18 mouse cellular contexts compared by ENCODE assay signal in the genomic region with DNA sequence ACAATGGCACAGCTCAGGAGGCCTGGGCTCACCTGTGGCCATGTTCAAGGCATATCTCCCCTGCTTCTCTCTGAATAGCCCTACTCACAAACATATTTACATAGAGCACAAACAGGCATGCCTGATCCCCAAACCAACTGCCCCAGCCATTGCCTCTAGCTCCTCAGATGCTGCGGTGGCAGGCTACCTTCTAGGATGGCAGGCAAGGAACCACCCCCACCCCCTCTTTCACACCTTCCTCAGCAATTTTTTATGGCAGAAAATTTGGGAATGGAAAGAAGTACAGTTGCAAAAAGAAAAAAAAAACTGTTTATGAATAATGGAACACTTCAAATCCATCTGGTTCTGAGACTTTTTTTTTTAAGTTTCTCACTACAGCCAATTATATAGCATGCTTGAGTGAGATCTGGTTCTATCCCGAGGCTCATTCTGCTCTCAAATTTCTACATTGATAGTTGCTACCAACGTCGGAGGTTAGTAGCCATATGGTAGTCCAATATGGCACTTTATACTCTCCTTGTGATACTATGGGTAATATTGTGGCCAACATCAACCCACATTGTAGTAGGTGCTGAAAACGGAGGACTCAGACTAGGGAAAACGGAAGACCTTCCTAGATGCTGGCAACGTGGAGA.
DNase-seq lines count a peak whose midpoint lies in the region; ATAC-seq and TF ChIP-seq lines count a peak whose summit lies in the region.
"Had no signal": no experiment of that assay in that cellular context is flagged by ENCODE, and none has a peak within 500 bp of the region (broad histone marks: within the 10 kb centered on the region; RNA-seq: fewer than 3 reads in every experiment).

No protein-coding gene starts in this region.

- no peak overlapping the region for H3K4me3 ChIP-seq in liver, embryonic 11.5 days (ENCODE audit: low read depth, low read length)
- H3K4me3 ChIP-seq: embryonic facial prominence, embryonic 12.5 days; heart, embryonic 13.5 days; hindbrain, embryonic 15.5 days had no signal

- no peak for TF ChIP-seq CTCF in brain, embryonic 14.5 days (IDR thresholded peaks at IDR 0.05; ENCODE audit: borderline replicate concordance, extremely low read depth, insufficient read depth, insufficient read length)

- no peaks in the 10 kb centered on the region for H3K27me3 ChIP-seq in liver, embryonic 11.5 days (replicated peaks; ENCODE audit: control insufficient read depth, insufficient read depth, low read length)
- H3K27me3 ChIP-seq: embryonic facial prominence, embryonic 12.5 days; heart, embryonic 13.5 days; hindbrain, embryonic 15.5 days had no signal

- no peaks in the 10 kb centered on the region for H3K4me1 ChIP-seq in liver, embryonic 11.5 days (replicated peaks; ENCODE audit: control insufficient read depth, insufficient read depth, low read length)
- H3K4me1 ChIP-seq: embryonic facial prominence, embryonic 12.5 days; heart, embryonic 13.5 days; hindbrain, embryonic 15.5 days had no signal

- WGBS in liver, embryonic 11.5 days: 90% methylated on average over 7 of the region's 7 CpGs

- no peaks in the 10 kb centered on the region for H3K36me3 ChIP-seq in liver, embryonic 11.5 days (ENCODE audit: control insufficient read depth, insufficient read depth, low read length)
- H3K36me3 ChIP-seq: embryonic facial prominence, embryonic 12.5 days; heart, embryonic 13.5 days; hindbrain, embryonic 15.5 days had no signal

- no peak for DNase-seq in frontal cortex, postnatal 14 days (ENCODE audit: low spot score in 2 of 2)
- DNase-seq in brain, adult 2 months (ENCODE audit: low read depth, low spot score): peak; percentile 49
- DNase-seq in brain, embryonic 14.5 days (ENCODE audit: low read depth): peak; percentile 71
- DNase-seq in telencephalon, adult 2 months (ENCODE audit: low read depth, low spot score): peak; percentile 53
- no peak for DNase-seq in liver, embryonic 11.5 days (ENCODE audit: low spot score)
- DNase-seq: adrenal gland, adult 8-10 months; cerebellum, adult 8-10 months; cerebellum, postnatal 14 days; embryo, embryonic 11 days; gastrocnemius, postnatal 36 days; heart, adult 11 months; heart, postnatal 36 days; kidney, adult 8-10 months had no signal

- no peak overlapping the region for H3K9ac ChIP-seq in liver, embryonic 11.5 days (ENCODE audit: low read depth, low read length)
- H3K9ac ChIP-seq: embryonic facial prominence, embryonic 12.5 days; heart, embryonic 13.5 days; hindbrain, embryonic 15.5 days had no signal

- peak; percentile 94 for ATAC-seq in frontal cortex, adult (ENCODE audit: low TSS enrichment)
- ATAC-seq in liver, embryonic 11.5 days (replicated peaks; ENCODE audit: low FRiP score): no peak
- ATAC-seq: intestine, embryonic 16.5 days had no signal

- no peaks in the 10 kb centered on the region for H3K9me3 ChIP-seq in liver, embryonic 11.5 days (ENCODE audit: control insufficient read depth, low read length)
- H3K9me3 ChIP-seq: embryonic facial prominence, embryonic 12.5 days; heart, embryonic 13.5 days; hindbrain, embryonic 15.5 days had no signal

- TF ChIP-seq POLR2A in brain, embryonic 14.5 days (IDR thresholded peaks at IDR 0.05; ENCODE audit: borderline replicate concordance, extremely low read depth, insufficient read depth, insufficient read length, poor library complexity, severe bottlenecking): no peak

- no peak overlapping the region for H3K27ac ChIP-seq in liver, embryonic 11.5 days (ENCODE audit: low read depth, low read length)
- H3K27ac ChIP-seq: embryonic facial prominence, embryonic 12.5 days; heart, embryonic 13.5 days; hindbrain, embryonic 15.5 days had no signal

- H3K4me2 ChIP-seq in liver, embryonic 11.5 days: no peak overlapping the region
- H3K4me2 ChIP-seq: embryonic facial prominence, embryonic 12.5 days; heart, embryonic 13.5 days; hindbrain, embryonic 15.5 days had no signal

Comparison
In these comparisons a context has a peak if more than half of its experiments do, and no peak if none do; other contexts are left out.
1. DNase-seq: peak in brain, adult 2 months (single experiment), brain, embryonic 14.5 days (single experiment) and telencephalon, adult 2 months (single experiment); none in frontal cortex, postnatal 14 days (0 of 2) and liver, embryonic 11.5 days (single experiment).